Mouse (Mus musculus) heart, embryonic 10.5 days (tissue): ENCODE measurements at regions not wholly inside any gene's neighbourhood (a gene's known extent, or its start where the extent isn't known, plus 50 kb on each side); places are given as distances from the start of the nearest gene placed in this dataset.
"Not testable (repeated sequence)": the region's sequence is repeated elsewhere in the genome, so short reads cannot be mapped to it uniquely, and the experiment has no call there.

ENCODE experiments used
- DNase-seq: peaks from one replicate; pipeline ENCODE4 v3.0.0-alpha.2; 2017; ENCODE audit warnings: low spot score
- H3K27ac ChIP-seq: fragments of 300-500 bp; sonication (generic); 2 replicates; pipeline ENCODE4 v1.5.1; 2016; ENCODE audit warnings: mild to moderate bottlenecking
- H3K27me3 ChIP-seq: fragments of 300-500 bp; sonication (generic); 2 replicates; pipeline ENCODE4 v1.6.1; 2016; ENCODE audit warnings: mild to moderate bottlenecking; ENCODE audit not compliant: poor library complexity, insufficient read depth, severe bottlenecking
- H3K36me3 ChIP-seq: fragments of 300-500 bp; sonication (generic); 2 replicates; pipeline ENCODE4 v1.6.1; 2016; ENCODE audit warnings: mild to moderate bottlenecking, moderate library complexity
- H3K4me1 ChIP-seq: fragments of 300-500 bp; sonication (generic); 2 replicates; pipeline ENCODE4 v1.6.1; 2016; ENCODE audit warnings: mild to moderate bottlenecking
- H3K4me3 ChIP-seq: fragments of 300-500 bp; sonication (generic); 2 replicates; pipeline ENCODE4 v1.5.1; 2016; ENCODE audit warnings: mild to moderate bottlenecking, moderate library complexity
- H3K9me3 ChIP-seq: fragments of 300-500 bp; sonication (generic); 2 replicates; pipeline ENCODE4 v1.6.1; 2016; ENCODE audit warnings: mild to moderate bottlenecking, moderate library complexity
- WGBS: fragments of 180-500 bp; shearing (Covaris S2); methylation state at CpG from one replicate; pipeline ENCODE4 v1.1.7; 2016; 5-methylcytosine and 5-hydroxymethylcytosine counted together

DNA sequence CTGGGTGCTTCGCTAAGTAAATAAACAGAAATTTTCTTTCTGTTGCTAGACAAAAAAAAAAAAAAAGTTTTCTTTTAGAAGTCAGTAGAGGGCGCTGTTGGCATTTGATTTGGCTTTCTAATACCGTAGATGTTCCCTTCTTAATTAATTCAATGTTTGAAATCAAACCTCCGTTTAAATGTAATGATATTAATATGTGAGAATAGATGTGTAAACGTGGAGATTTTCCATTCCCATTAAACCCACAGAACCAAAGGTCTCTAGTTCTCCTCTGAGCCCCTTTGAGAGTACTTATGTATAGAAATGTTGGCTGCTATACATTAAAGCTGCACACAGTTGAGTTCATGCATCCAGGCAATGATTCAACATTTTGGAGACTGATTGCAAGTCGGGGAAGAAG lies 121.8 kb upstream of the Mpdz start:
- no peaks in the 10 kb centered on the region for H3K27me3 ChIP-seq
- peaks cover 35% of the 10 kb centered on the region for H3K4me1 ChIP-seq
- no peak for DNase-seq
- 7% methylated on average over 6 of the region's 6 CpGs for WGBS
- no peak overlapping the region for H3K4me3 ChIP-seq
- no peaks in the 10 kb centered on the region for H3K36me3 ChIP-seq
- H3K9me3 ChIP-seq, result no peaks in the 10 kb centered on the region
- H3K27ac ChIP-seq, result 0 out of 2 replicates have a peak overlapping the region, but pooled peaks have one; percentile 79

- 21% methylated on average over 10 of the region's 10 CpGs for WGBS
- Histone ChIP-seq H3K9me3 (no peaks in the 10 kb centered on the region), H3K36me3 (no peaks in the 10 kb centered on the region), H3K27me3 (no peaks in the 10 kb centered on the region), H3K27ac (peak overlapping the region; percentile 79), H3K4me1 (peaks cover 35% of the 10 kb centered on the region), H3K4me3 (0 out of 2 replicates have a peak overlapping the region, but pooled peaks have one; percentile 15)
- peak; percentile 82 for DNase-seq
Observed at GRCm38 (mm10) chr4:81563574-81563973, 121.0 kb upstream of the Mpdz start.

DNA sequence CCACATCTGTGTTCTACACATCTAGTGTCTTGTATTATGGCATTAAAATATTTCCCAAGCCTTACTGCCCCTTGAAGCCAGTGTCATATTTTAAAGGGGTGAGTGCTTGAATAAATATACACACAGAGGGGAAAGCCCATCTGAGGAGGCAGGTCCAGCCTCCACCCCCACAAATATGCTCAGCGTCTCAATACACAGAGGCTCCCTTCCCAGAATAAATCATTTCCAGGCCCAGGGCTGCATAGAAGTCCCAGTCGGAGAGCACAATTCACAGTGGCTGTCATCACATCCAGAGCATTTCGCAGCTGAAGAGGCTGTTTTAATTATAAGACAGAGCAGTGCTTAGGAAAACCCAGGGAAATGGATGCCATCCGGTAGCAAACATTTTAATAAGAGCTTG lies 118.8 kb upstream of the Mpdz start:
- WGBS, result 35% methylated on average over 4 of the region's 4 CpGs
- H3K27ac ChIP-seq, result peak overlapping the region; percentile 42
- no peaks in the 10 kb centered on the region for H3K27me3 ChIP-seq
- DNase-seq, result no peak
- no peak overlapping the region for H3K4me3 ChIP-seq
- H3K36me3 ChIP-seq, result no peaks in the 10 kb centered on the region
- H3K4me1 ChIP-seq, result peaks cover 31% of the 10 kb centered on the region
- H3K9me3 ChIP-seq, result no peaks in the 10 kb centered on the region

DNA sequence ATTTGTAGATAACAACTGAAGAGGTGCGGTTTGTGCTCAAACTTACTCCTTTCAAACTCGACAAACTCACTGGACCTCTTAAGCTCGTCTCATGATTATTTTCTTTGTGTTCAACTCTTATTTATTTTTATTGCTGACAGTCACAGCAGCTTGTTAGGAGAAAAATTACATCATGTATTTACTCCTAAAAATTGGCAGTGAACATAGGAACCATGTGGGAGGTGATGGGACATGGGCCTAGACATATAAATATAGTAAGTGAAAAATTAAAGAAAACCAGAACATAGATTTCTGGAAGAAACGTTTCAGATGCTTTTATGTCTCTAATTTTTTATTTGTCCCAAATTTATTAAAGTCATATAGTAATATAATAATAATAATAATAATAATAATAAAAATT lies 108.2 kb upstream of the Mpdz start:
- 81% methylated on average over 4 of the region's 4 CpGs for WGBS
- Histone ChIP-seq H3K27ac (no peak overlapping the region), H3K9me3 (no peaks in the 10 kb centered on the region), H3K4me3 (no peak overlapping the region), H3K4me1 (no peaks in the 10 kb centered on the region), H3K27me3 (no peaks in the 10 kb centered on the region), H3K36me3 (no peaks in the 10 kb centered on the region)
- no peak for DNase-seq

DNA sequence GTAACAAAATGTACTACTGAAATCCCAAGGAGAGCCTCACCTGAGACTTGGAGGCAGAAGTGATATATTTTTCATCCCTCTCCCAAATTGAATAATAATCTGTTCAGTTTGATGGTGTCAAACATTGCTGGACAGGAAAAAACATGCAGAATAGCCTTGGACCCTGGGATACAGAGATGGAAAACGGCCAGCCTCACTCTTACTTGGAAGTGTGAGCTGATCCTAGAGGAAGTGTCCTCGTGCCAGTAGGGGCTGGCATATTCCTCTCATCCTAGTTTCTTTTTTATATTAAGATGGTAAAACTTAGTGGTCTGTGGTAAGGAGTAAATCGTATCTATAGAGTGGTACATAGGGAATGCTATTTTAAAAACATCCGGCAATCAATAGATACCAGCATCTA lies 107.6 kb upstream of the Mpdz start:
- no peaks in the 10 kb centered on the region for H3K36me3 ChIP-seq
- H3K27me3 ChIP-seq, result no peaks in the 10 kb centered on the region
- no peaks in the 10 kb centered on the region for H3K4me1 ChIP-seq
- 88% methylated on average over 4 of the region's 4 CpGs for WGBS
- H3K9me3 ChIP-seq, result no peaks in the 10 kb centered on the region
- DNase-seq, result no peak
- no peak overlapping the region for H3K4me3 ChIP-seq
- H3K27ac ChIP-seq, result no peak overlapping the region

DNA sequence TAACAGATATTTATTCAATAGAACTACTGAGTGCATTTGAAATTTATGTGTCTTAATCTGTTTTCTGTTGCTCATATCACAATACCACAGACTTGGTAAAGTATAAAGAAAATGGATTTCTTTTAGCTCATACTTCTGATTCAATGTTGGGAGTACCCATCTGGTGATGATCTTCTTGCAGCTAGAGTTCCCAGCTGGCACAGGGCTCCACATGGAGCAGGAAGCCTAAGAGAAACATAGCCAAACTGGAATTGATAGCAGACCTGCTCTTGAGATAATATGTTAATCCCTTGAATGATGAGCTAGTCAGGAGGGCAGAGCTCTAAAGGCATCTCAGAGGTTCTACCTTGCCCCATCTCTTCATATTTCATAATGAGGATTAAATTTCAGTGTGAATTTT lies 97.9 kb upstream of the Mpdz start:
- Histone ChIP-seq H3K27me3 (no peaks in the 10 kb centered on the region), H3K9me3 (no peaks in the 10 kb centered on the region), H3K27ac (no peak overlapping the region)

GRCm38 (mm10) chr4:81539551-81539950 lies 96.9 kb upstream of the Mpdz start:
- Histone ChIP-seq H3K4me3 (no peak overlapping the region), H3K27me3 (no peaks in the 10 kb centered on the region), H3K36me3 (no peaks in the 10 kb centered on the region), H3K27ac (no peak overlapping the region), H3K4me1 (no peaks in the 10 kb centered on the region), H3K9me3 (no peaks in the 10 kb centered on the region)
- no peak for DNase-seq
- WGBS, result 87% methylated on average over 3 of the region's 3 CpGs

More for the DNA sequence above, 97.9 kb upstream of the Mpdz start:
- Histone ChIP-seq H3K4me3 (no peak overlapping the region), H3K4me1 (no peaks in the 10 kb centered on the region), H3K36me3 (no peaks in the 10 kb centered on the region)
- no peak for DNase-seq

DNA sequence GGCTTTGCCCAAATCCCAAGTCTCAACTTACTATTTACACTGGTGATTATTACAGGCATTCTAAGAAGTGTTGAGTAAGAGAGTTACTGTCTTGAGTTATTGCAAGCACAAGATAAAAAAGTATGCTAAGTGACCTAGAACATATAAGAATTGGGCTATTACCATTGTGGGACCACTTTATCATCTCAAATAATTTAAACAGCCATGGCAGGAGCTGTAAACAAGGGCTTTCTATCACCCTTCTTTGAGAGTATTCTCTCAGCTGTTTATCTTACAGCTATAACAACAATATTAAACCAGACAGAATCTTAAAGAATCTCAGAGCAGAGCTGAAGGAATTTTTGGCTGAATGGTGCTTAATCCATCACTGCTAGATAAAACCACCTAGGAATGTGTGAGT lies 94.2 kb upstream of the Mpdz start:
- no peak overlapping the region for H3K27ac ChIP-seq
- no peak for DNase-seq

GRCm38 (mm10) chr4:81530546-81530945 lies 87.9 kb upstream of the Mpdz start:
- Histone ChIP-seq H3K4me3 (no peak overlapping the region), H3K36me3 (no peaks in the 10 kb centered on the region), H3K27me3 (no peaks in the 10 kb centered on the region), H3K27ac (no peak overlapping the region), H3K9me3 (no peaks in the 10 kb centered on the region), H3K4me1 (no peaks in the 10 kb centered on the region)
- no peak for DNase-seq
- 79% methylated on average over 2 of the region's 2 CpGs for WGBS

More for the DNA sequence above, 94.2 kb upstream of the Mpdz start:
- Histone ChIP-seq H3K27me3 (no peaks in the 10 kb centered on the region), H3K9me3 (no peaks in the 10 kb centered on the region), H3K4me1 (no peaks in the 10 kb centered on the region), H3K4me3 (no peak overlapping the region), H3K36me3 (no peaks in the 10 kb centered on the region)

- H3K27me3 ChIP-seq, H3K36me3 ChIP-seq, H3K4me1 ChIP-seq, H3K9me3 ChIP-seq, H3K4me3 ChIP-seq, H3K27ac ChIP-seq, DNase-seq: not testable (repeated sequence)
- 79% methylated on average over 2 of the region's 2 CpGs for WGBS
Observed at GRCm38 (mm10) chr4:81519151-81519550, 76.5 kb upstream of the Mpdz start.

- DNase-seq, result no peak
- WGBS, result 80% methylated on average over 4 of the region's 4 CpGs
- H3K27me3 ChIP-seq, result no peaks in the 10 kb centered on the region
- H3K4me3 ChIP-seq, result no peak overlapping the region
- no peaks in the 10 kb centered on the region for H3K9me3 ChIP-seq
- H3K27ac ChIP-seq, result no peak overlapping the region
- H3K4me1 ChIP-seq, result no peaks in the 10 kb centered on the region
- no peaks in the 10 kb centered on the region for H3K36me3 ChIP-seq
Observed at GRCm38 (mm10) chr4:81514547-81514946, 71.9 kb upstream of the Mpdz start.

DNA sequence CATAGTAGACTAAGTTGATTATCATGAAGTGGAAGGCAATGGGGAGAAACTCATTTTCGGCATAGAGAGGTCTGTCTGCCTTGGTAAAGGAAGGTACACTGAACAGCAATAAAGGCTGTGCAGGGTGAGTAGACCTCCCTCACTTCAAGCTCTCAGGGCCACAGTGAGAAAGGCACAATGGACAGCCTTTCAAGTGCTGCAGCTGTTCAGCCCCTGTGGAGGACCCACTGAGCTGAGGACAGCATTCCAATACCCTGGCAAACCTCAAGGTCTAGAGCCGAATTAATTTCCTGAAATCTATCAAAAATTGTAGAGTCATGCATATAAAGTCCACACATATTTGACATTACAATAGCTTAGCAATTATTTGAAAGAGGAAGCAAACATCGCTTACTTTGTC lies 69.8 kb upstream of the Mpdz start:
- no peaks in the 10 kb centered on the region for H3K36me3 ChIP-seq
- 80% methylated on average over 3 of the region's 3 CpGs for WGBS
- no peaks in the 10 kb centered on the region for H3K9me3 ChIP-seq
- H3K4me3 ChIP-seq, result no peak overlapping the region
- DNase-seq, result no peak
- no peaks in the 10 kb centered on the region for H3K4me1 ChIP-seq
- H3K27me3 ChIP-seq, result no peaks in the 10 kb centered on the region
- no peak overlapping the region for H3K27ac ChIP-seq

DNA sequence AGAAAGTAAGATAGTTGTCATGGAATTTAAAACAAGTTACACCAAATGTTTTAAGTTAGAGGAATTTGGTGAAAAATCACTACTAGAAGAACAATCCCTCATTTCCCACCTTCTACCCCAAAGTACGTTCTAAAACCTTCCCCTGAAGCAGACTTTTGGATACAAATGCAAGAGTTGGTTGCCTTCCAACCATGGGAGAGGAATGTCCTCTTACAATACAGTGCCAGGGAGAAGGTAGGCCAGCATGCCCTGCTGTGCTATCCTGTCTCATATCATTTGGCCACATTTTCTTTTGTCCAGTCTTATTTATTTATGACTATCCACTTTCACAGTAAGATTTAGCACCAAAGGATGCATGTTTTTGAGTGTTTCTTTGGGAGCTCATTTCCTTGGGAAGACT lies 66.2 kb upstream of the Mpdz start:
- Histone ChIP-seq H3K9me3 (no peaks in the 10 kb centered on the region), H3K27ac (no peak overlapping the region), H3K27me3 (no peaks in the 10 kb centered on the region), H3K36me3 (no peaks in the 10 kb centered on the region), H3K4me3 (no peak overlapping the region), H3K4me1 (no peaks in the 10 kb centered on the region)
- 85% methylated on average over 1 of the region's 1 CpGs for WGBS
- DNase-seq, result no peak

GRCm38 (mm10) chr4:81506841-81507240 lies 64.2 kb upstream of the Mpdz start:
- Histone ChIP-seq H3K27me3 (no peaks in the 10 kb centered on the region), H3K36me3 (no peaks in the 10 kb centered on the region), H3K27ac (no peak overlapping the region), H3K9me3 (no peaks in the 10 kb centered on the region), H3K4me1 (no peaks in the 10 kb centered on the region), H3K4me3 (no peak overlapping the region)
- DNase-seq, result no peak
- WGBS, result 86% methylated on average over 5 of the region's 5 CpGs
